Mouse (Mus musculus) adrenal gland, postnatal 4 days (tissue): ENCODE results near the gene Psmd2. TPM values are rescaled to one million over a fixed set of nuclear protein-coding genes. Genes with fewer than 3 reads are reported as not detected.
"Not testable (repeated sequence)": the region's sequence is repeated elsewhere in the genome, so short reads cannot be mapped to it uniquely, and the experiment has no call there.

ENCODE experiments used
- DNase-seq, 2 experiments: peaks; one replicate each; pipeline ENCODE4 v3.0.0; 2021 to 2022; ENCODE audit warnings: low spot score in 2 of 2, mixed read lengths in 2 of 2
- total RNA-seq, 2 experiments: library from RNA; stranded (reverse); gene quantifications; 2 replicates each; pipeline ENCODE4 v1.2.3; 2021

Gene Psmd2
- total RNA-seq, 2 experiments from 2014 or later: 216 to 230 TPM

DNA sequence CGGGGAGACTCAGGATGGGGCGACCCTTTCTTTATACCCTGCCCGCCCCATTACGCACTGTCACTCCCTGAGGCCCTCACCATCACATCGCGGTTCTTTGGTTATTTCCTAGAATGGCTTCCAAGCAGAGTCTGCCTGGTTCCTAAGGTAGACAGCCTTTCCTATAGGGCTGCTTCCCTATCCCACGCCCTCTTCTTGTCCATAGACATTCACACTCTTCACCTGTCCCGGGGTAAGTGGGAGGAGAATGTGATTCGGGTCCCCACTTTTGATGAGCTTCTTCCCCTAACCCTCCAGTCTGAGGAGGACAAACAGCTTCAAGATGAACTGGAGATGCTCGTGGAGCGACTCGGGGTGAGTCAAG lies 477 bp downstream of the Psmd2 start:
- DNase-seq: no peak

DNA sequence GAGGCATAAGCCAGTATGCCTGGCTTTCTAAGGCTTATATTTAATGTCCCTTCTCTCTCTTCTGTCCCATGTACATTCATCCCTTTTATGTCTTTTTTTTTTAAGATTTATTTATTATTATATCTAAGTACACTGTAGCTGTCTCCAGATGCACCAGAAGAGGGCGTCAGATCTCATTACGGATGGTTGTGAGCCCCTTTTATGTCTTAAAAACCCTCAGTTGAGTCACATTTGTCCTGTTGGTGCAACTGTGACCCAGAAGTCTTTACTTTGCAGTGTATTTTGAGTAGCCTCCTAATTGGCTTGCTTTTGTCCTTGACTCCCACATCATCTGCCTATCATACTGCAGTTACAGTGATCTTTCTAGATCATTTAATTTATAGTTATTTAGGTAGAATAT lies 1.9 kb downstream of the Psmd2 start:
- no peak for DNase-seq

DNA sequence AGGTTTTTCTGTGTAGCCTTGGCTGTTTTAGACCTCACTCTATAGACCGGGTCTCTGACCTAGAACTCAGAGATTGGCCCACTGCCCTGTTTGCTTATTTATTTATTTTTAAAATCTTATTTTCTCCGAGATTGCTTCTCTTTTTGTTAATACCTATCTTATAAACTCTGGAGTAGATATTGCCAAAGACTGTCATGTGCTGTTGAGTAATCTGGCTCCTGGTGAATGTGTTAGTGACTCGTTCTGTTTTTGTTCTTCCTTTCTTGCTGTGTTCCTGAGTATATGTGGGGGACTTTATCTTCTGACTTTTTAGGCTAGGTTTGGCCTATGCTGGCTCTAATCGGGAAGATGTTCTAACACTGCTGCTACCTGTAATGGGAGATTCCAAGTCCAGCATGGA lies 6.2 kb downstream of the Psmd2 start:
- DNase-seq: no peak

DNA sequence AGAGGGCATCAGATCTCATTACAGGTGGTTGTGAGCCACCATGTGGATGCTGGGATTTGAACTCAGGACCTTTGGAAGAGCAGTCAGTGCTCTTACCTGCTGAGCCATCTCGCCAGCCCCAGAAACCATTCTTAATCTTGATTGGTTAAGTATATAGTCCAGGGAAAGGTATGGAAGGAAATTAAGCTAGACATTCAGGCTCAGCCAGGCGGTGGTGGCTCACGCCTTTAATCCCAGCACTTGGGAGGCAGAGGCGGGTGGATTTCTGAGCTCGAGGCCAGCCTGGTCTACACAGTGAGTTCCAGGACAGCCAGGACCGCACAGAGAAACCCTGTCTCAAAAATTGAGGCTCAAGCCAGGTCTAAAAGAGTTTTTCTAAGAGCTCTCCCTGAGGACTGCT lies 16.6 kb downstream of the Psmd2 start, which contains the start of gene Eif4g1:
Gene Eif4g1 (plus strand): TSS at position 301 of the 400 bp plus-strand sequence.
- DNase-seq: not testable (repeated sequence)

DNA sequence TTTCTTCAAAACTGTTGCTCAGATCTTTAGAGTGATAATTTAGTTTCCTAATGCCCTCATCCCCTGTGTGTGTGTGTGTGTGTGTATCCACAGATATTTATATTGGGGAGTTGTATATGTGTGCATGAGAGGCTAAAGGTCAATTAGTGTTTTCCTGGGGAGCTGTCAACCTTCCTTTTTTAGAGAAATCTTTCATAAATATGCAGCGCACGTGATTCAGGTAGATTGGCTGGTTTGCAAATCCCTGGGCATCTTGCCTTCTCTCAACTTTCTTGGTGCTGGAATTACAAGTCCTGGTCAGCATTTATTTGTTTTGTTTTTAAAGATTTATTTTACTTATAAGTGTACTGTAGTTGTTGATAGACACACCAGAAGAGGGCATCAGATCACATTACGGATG lies 18.8 kb downstream of the Psmd2 start:
- DNase-seq: no peak

DNA sequence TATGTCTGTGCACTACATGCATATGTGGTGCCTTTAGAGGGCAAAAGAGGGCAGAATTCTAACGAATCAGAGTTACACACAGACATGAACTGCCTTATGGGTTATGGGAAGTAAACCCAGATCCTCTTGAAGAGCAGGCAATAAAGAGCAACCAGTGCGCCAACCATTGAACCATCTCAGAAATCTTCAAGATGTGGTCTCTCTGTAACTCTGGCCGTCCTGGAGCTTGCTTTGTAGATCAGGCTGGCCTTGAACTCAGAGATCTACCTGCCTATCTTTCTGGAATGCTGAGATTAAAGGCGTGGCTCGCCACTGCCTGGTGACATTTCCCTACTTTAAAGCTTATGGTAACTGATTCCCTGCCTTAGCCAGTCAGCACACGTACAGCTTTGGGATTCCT lies 20.4 kb downstream of the Psmd2 start:
- no peak for DNase-seq

DNA sequence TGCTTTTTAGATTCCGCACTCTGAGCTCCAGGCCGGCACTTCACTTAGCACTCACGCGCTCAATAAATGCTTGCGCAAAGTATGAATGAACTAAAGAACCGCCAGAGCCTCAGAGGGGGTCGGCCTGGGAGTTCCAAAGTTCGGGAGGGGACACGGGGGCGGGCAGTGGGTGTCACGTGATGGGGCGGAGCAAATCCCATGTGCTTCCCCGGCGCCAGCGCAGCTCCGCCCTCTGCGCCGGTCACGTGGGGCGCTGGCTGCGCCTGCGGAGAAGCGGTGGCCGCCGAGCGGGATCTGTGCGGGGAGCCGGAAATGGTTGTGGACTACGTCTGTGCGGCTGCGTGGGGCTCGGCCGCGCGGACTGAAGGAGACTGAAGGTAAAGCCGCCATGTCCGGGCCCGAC lies 21.0 kb downstream of the Psmd2 start:
- peak; percentile 87 to 88 for DNase-seq

DNA sequence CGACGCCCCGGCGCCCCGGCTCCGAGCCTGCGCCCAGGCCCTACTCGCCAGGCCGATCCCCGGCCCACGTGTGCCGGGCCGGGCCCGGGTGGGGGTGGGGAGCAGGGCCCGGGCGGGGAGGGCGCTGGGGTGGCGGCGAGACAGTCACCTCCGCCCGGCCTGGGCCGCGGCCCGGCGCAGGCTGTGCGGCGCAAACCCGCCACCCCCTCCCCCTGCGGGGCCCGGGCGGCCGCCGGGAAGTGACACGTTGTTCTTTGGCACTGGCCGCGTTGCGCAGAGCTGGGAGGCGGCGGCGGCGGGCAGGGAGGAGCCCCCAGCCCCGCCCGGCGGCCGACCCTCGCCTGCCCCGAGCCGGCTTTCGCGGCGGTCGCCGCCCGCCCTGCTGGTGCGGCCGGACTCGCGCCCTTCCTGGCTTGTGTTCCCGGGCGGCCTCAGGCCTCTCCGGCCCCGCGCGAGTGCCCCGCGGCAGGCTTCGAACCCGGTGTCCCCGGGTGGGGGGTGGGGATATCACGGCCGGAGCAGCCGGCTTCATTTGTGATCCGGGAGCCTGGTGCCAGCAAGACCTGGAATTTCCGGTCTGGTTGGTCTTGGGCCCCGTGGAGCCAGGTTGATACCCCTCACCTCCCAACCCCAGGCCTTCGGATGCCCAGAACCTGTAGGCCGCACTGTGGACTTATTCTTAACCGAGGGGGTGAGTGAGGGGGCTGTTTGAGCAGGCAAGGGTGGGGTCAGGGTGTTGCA lies 21.7 kb downstream of the Psmd2 start:
- peak; percentile 37 to 42 for DNase-seq

DNA sequence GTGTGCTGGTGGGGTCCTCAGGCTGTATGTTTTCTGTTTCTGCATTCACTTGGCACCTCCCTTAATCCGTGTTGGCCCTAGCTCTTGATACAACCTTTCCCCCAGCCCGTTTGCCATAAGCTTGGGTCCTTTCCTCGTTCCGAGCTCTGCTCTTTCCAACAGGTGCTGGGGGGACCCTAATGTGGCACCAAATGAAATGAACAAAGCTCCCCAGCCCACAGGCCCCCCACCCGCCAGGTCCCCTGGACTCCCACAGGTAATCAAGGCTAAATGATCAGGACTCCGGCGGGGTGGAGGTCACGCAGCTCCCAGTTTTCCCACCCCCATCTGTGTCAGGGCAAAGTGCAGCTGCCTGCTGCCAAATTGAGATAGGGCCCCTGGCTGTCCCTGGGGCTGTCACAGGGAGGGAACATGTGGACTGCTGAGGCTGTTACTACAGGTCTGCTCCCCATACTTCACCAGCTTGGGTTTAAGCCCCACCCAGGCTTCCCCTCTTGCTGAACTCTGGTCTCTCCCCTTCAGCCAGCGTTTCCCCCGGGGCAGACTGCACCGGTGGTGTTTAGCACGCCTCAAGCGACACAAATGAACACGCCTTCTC lies 22.4 kb downstream of the Psmd2 start:
- DNase-seq: peak in 1 of 2 experiments; percentile 31

DNA sequence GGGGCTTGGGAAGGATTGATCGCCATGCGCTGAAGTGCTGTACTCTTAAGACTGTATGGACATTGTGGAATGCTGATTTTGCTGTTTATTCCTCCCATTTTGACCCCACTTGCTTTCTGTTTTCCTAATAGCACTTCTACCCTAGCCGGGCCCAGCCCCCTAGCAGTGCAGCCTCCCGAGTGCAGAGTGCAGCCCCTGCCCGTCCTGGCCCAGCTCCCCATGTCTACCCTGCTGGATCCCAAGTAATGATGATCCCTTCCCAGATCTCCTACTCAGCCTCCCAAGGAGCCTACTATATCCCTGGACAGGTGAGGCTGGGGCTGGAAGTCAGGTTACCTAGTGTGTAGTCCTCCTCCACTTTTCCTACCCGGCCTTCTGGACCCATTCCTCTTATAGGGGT lies 23.8 kb downstream of the Psmd2 start:
- no peak for DNase-seq

DNA sequence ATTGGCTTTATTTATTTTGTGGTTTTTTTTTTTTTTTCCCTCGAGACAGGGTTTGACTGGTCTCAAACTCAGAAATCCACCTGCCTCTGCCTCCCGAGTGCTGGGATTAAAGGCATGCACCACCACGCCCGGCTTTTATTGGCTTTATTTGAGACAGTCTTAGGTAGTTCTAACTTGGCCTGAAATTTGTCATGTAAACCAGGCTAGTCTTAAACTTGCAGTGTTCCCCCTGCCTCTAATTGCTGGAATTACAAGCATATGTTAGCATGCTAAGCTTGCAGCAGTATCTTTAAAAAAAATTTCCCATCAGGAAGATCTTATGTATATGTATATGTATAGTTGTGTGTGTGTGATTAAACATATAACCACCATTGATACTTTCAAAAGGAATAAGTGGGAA lies 25.2 kb downstream of the Psmd2 start:
- DNase-seq: no peak

DNA sequence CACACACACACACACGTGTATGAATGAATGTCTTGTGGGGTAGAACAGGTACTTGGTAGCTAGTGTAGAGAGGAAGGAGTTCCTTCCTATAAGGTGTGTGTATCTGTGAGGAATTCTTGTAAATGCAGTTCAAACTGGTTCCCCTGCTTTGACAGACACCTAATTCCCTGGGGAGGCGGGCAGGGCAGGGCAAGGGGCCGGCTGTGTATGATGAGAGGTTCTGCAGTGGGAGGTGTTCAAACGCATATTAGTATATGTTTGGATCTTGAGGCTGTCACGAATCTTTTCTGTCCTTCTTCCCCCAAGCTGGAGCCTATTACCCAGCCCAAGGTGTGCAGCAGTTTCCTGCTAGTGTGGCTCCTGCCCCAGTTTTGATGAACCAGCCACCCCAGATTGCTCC lies 25.9 kb downstream of the Psmd2 start:
- DNase-seq: no peak

DNA sequence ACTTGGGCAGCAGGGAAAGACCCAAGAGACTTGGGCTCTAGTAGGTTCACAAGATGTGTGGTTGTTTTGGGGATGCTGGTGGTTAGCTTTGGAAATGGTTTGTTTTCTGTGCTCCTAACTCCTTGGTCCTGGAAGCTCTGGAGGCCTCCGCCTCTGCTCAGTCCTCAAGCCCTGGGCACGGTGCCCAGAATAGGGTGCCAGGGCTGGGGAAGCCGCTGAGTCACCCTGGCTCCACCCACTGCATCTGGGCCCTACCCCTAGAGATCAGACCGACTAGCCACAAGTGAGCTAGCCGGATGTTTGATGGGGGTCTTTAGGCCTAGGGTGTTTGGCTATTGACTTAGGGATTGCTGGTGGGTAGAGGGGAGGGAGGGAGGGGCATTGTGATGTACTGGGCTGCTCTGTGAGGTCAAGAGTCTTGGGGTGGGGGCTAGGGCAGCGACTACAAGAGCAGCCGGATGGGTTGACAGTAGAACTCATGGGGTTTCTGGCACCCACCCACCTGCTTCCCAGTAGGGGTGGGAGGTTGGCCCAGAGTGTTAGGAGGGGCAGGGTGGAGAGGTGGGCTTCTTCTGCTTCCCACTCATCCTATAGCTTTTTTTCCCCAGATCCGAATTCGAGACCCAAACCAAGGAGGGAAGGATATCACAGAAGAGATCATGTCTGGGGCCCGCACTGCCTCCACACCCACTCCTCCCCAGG lies 26.7 kb downstream of the Psmd2 start:
- peak; percentile 74 to 86 for DNase-seq

DNA sequence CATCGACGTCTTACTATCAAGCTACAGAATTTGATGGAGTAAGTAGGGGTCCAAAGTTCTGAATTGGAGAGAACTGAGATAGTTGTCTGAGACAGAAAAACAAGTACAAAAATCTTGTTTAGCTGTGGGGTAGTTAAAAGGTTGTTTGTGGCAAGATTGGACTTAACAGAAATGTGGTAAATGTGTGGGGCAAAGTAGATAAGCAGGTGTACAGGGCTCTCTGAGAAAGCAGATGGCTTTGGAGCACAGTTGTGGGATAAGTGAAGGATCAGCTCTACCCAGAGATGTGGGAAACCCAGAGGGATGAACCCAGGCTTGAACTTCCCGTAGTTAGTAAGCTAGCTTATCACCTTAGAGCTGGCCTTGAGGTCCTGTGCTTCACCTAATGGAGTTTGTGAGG lies 39.3 kb downstream of the Psmd2 start:
- no peak for DNase-seq

DNA sequence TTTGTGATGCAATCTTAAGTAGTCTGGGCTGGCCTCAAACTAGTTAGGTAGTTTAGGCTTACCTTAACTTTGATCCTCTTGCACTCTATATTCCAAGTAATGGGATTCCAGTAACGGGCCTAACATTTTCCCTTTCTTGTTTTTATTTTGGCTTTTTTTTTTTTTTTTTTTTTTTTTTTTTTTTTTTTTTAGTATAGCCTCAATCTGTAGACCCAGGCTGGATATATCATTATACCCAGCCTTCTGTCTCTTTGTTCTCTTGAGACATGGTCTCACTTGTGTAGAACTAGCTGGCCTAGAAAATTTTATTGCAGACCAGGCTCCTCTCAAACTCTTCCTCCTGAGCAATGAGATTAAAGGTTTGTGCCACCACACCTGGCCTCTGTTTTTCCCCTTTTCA lies 40.2 kb downstream of the Psmd2 start:
- DNase-seq: no peak

DNA sequence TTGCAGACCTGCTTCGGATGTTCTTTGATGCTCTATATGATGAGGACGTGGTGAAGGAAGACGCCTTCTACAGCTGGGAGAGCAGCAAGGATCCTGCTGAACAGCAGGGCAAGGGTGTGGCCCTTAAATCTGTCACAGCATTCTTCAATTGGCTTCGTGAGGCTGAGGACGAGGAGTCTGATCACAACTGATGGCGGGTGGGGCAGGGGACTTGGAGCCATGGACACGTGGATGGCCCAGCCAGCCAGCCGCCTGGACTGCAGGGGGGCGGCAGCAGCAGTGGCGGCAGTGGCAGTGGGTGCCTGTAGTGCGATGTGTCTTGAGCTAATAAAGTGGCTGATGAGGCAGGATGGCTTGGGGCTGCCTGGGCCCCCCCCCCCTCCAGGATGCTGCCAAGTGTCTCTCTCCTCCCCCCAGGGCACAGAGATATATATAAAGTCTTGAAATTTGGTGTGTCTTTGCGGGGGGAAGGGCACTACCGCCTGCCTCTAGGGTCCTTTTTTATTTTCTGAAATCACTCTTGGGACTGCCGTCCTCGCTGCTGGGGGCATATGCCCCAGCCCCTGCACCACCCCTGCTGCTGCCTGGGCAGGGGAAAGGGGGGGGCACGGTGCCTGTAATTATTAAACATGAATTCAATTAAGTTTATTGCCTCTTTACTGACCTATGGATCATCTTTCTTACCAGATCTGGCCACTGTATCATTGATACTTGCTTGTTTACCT lies 41.0 kb downstream of the Psmd2 start:
- no peak for DNase-seq

DNA sequence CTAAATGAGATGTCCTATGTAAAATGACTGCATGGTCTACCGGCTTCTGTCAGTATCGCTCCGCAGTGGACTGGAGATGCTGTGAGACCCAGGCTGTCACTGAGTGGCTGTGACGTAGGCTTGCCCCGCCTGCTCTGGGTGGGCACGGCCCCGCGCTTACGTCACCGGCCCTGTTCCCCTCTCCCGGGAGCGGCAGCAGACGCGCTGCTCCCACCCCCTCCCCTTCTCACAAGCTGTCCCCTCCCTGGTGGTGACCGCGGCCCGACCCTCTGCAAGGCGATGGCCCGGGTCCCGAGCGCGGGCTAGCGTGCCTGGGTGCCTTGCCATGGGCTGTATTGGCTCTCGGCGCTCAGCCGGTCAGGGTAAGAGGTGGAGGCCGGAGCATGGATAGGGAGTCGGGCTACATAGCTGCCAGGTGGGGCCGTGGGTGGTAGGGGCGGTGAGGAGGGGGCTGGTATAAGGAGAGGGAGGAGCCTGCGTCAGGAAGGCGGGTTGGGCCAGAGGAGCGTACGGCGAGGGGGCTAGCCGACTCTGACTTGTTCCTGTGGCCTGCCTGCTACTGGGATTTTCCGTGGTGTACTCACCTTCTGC lies 41.8 kb downstream of the Psmd2 start, which contains the start of gene Fam131a:
Gene Fam131a (plus strand): TSS at position 131 of the 591 bp plus-strand sequence.
- DNase-seq: peak; percentile 53 to 71

DNA sequence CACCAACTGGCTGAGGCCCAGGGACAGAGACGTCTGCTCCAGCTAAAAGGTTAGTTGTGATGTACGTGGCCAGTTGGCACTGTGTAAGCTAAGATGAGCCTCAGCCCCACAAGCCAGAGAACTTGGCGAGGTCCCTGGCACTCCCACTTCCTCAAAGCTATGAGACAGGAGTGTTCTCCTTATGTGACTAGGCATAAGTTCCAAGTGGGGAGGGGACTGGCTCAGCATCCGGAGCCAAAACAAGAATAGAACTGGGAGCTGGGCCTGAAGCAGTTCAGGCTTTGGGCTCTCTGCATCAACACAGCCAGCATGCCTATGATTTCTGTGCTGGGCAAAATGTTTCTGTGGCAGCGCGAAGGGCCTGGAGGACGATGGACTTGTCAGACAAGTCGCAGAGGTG lies 43.3 kb downstream of the Psmd2 start:
- no peak for DNase-seq

DNA sequence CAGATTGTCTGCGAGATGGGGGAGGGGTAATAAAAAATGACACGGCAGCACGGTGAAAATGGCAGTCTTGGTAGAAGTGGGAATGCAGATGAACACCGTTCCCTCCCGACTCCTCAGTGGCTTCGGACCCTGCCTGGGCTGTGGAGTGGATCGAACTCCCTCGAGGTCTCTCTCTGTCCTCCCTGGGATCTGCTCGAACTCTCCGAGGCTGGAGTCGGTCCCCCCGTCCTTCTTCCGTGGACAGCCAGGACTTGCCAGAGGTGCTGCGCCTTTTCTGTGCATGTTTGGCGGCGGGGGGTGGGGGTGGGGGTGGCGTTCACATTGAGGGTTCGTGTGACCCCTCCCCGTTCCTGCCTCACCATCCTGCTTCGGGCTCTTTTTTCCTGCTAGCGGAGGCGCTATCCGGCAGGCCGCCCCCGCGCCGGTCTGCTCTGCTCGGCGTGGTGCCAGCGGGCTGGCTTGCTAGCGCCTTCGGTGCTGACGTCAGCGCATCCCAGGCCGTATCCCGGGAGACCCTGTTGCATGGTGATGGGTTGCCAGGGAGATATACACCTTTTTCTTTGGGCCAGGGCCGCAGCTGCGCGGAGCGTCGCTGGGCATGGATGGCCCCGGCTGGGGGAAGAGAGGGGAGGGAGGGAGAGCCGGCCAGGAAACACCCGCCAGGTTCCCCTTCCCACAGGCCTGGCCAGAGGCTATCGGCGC lies 44.3 kb downstream of the Psmd2 start:
- peak; percentile 68 to 74 for DNase-seq

DNA sequence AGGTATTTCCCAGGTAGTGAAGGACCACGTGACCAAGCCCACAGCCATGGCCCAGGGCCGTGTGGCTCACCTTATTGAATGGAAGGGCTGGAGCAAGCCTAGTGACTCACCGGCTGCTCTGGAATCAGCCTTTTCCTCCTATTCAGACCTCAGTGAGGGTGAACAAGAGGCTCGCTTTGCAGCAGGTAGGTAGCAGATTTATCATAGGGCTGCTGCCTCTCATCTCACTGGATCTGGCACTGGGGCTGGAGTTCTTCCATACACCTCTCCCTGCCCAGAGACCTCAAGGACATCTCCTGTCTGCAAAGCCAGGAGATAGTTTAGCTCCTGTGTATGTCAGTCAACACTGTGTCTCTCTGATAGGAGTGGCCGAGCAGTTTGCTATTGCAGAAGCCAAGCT lies 47.8 kb downstream of the Psmd2 start:
- no peak for DNase-seq

DNA sequence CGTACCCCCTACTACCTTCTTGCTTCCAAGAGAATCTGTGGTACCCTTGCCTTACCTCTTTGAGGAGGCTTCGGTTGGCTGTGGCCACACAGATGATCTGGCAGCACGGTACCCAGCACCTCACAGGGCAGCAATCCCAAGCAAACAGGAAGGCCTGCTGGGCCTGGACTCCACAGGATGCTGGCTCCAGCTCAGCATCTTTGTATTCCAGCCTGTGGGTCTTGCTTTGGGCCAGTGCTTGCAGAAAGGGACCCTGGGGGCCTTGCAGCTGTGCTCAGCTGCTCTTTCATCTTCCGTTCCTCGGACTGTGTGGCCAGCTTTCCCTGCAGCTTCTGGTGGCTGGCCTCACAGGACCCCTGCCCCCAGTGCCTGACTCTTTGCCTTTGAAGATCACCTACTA lies 48.6 kb downstream of the Psmd2 start:
- DNase-seq: no peak
